Mouse (Mus musculus) Muller cell, postnatal 12 days (primary cell): ENCODE data around the gene Trim12c.
"Not testable (repeated sequence)": the region's sequence is repeated elsewhere in the genome, so short reads cannot be mapped to it uniquely, and the experiment has no call there.

Source experiments
- DNase-seq: peaks from one replicate; pipeline ENCODE4 v3.0.0-alpha.2; 2015; ENCODE audit errors: inconsistent ontology term

Gene Trim12c

GRCm38 (mm10) chr7:104352717-104353599 lies at the start of gene Trim12c:
Trim12c (minus strand) TSS chr7:104353362.
- DNase-seq: peak; percentile 78

- no peak for DNase-seq
Measured at GRCm38 (mm10) chr7:104401140-104401539, 48.0 kb upstream of the Trim12c start.

GRCm38 (mm10) chr7:104400698-104401097 lies 47.5 kb upstream of the Trim12c start, which contains the start of gene Trim30c:
Trim30c (minus strand) TSS chr7:104400837.
- no peak for DNase-seq

- no peak for DNase-seq
Measured at GRCm38 (mm10) chr7:104398492-104398891, 45.3 kb upstream of the Trim12c start.

GRCm38 (mm10) chr7:104369736-104370414 lies 16.7 kb upstream of the Trim12c start, which contains the start of gene Trim30b:
Trim30b (minus strand) TSS chr7:104369884.
- DNase-seq: no peak

GRCm38 (mm10) chr7:104366339-104366738 lies 13.2 kb upstream of the Trim12c start:
- DNase-seq: no peak

GRCm38 (mm10) chr7:104353600-104353967 lies 422 bp upstream of the Trim12c start:
- no peak for DNase-seq

- DNase-seq: not testable (repeated sequence)
Measured at GRCm38 (mm10) chr7:104348043-104348442, 5.1 kb downstream of the Trim12c start.

GRCm38 (mm10) chr7:104340744-104341143 lies 12.4 kb downstream of the Trim12c start:
- not testable (repeated sequence) for DNase-seq

- DNase-seq: not testable (repeated sequence)
Measured at GRCm38 (mm10) chr7:104335547-104335946, 17.6 kb downstream of the Trim12c start.

GRCm38 (mm10) chr7:104329171-104329570 lies 24.0 kb downstream of the Trim12c start, which contains the start of gene Trim34b:
Trim34b (plus strand) TSS chr7:104329471.
- not testable (repeated sequence) for DNase-seq

GRCm38 (mm10) chr7:104322028-104322427 lies 31.1 kb downstream of the Trim12c start:
- no peak for DNase-seq

- DNase-seq: peak; percentile 16
Measured at GRCm38 (mm10) chr7:104315369-104316080, 37.6 kb downstream of the Trim12c start, which contains the start of gene Trim12a. Trim12a (minus strand) TSS chr7:104315466.

GRCm38 (mm10) chr7:104314796-104315353 lies 38.3 kb downstream of the Trim12c start:
- peak; percentile 72 for DNase-seq

- DNase-seq: no peak
Measured at GRCm38 (mm10) chr7:104291638-104292400, 61.3 kb downstream of the Trim12c start.

- DNase-seq: no peak
Measured at GRCm38 (mm10) chr7:104290641-104291040, 62.5 kb downstream of the Trim12c start.
